Mouse (Mus musculus): ENCODE data around the gene 1700001J03Rik.
"Not testable (repeated sequence)": the region's sequence is repeated elsewhere in the genome, so short reads cannot be mapped to it uniquely, and the experiment has no call there.

Gene 1700001J03Rik

GRCm38 (mm10) chr5:146185204-146185603, at the start of gene 1700001J03Rik:
Gene 1700001J03Rik, minus strand, starts transcription at chr5:146185304.
- DNase-seq (ENCODE audit: low read depth), result not testable (repeated sequence)

- DNase-seq (ENCODE audit: low read depth), result no peak
Measured at GRCm38 (mm10) chr5:146234336-146234735, 49.2 kb upstream of the 1700001J03Rik start.

- DNase-seq (ENCODE audit: low read depth), result no peak
Measured at GRCm38 (mm10) chr5:146232816-146233215, 47.7 kb upstream of the 1700001J03Rik start.

GRCm38 (mm10) chr5:146232056-146232675, 47.1 kb upstream of the 1700001J03Rik start:
- DNase-seq (ENCODE audit: low read depth), result peak; percentile 24

- peak; percentile 28 for DNase-seq (ENCODE audit: low read depth)
Measured at GRCm38 (mm10) chr5:146231655-146231996, 46.5 kb upstream of the 1700001J03Rik start.

GRCm38 (mm10) chr5:146230864-146231654, 46.0 kb upstream of the 1700001J03Rik start, which contains the start of gene Cdk8:
Gene Cdk8, plus strand, starts transcription at chr5:146231230.
- peak; percentile 97 for DNase-seq (ENCODE audit: low read depth)

- DNase-seq (ENCODE audit: low read depth), result no peak
Measured at GRCm38 (mm10) chr5:146229869-146230650, 45.0 kb upstream of the 1700001J03Rik start.

GRCm38 (mm10) chr5:146227496-146227895, 42.4 kb upstream of the 1700001J03Rik start:
- no peak for DNase-seq (ENCODE audit: low read depth)

- no peak for DNase-seq (ENCODE audit: low read depth)
Measured at GRCm38 (mm10) chr5:146223786-146224185, 38.7 kb upstream of the 1700001J03Rik start.

- DNase-seq (ENCODE audit: low read depth), result no peak
Measured at GRCm38 (mm10) chr5:146221722-146222121, 36.6 kb upstream of the 1700001J03Rik start.

- DNase-seq (ENCODE audit: low read depth), result peak; percentile 98
Measured at GRCm38 (mm10) chr5:146220879-146221714, 36.0 kb upstream of the 1700001J03Rik start, which contains the start of gene Rnf6. Gene Rnf6, minus strand, starts transcription at chr5:146221555.

- no peak for DNase-seq (ENCODE audit: low read depth)
Measured at GRCm38 (mm10) chr5:146220501-146220878, 35.4 kb upstream of the 1700001J03Rik start.

GRCm38 (mm10) chr5:146205537-146205936, 20.4 kb upstream of the 1700001J03Rik start:
- no peak for DNase-seq (ENCODE audit: low read depth)

- peak; percentile 90 for DNase-seq (ENCODE audit: low read depth)
Measured at GRCm38 (mm10) chr5:146203921-146204320, 18.8 kb upstream of the 1700001J03Rik start.

- DNase-seq (ENCODE audit: low read depth), result peak; percentile 14
Measured at GRCm38 (mm10) chr5:146200580-146200979, 15.5 kb upstream of the 1700001J03Rik start.

GRCm38 (mm10) chr5:146199540-146199939, 14.4 kb upstream of the 1700001J03Rik start:
- DNase-seq (ENCODE audit: low read depth), result peak; percentile 83

GRCm38 (mm10) chr5:146199073-146199472, 14.0 kb upstream of the 1700001J03Rik start:
- DNase-seq (ENCODE audit: low read depth), result no peak

- DNase-seq (ENCODE audit: low read depth), result no peak
Measured at GRCm38 (mm10) chr5:146193360-146193759, 8.3 kb upstream of the 1700001J03Rik start.

- DNase-seq (ENCODE audit: low read depth), result no peak
Measured at GRCm38 (mm10) chr5:146190501-146191269, 5.6 kb upstream of the 1700001J03Rik start.

- no peak for DNase-seq (ENCODE audit: low read depth)
Measured at GRCm38 (mm10) chr5:146190093-146190492, 5.0 kb upstream of the 1700001J03Rik start.

GRCm38 (mm10) chr5:146188712-146189111, 3.6 kb upstream of the 1700001J03Rik start:
- DNase-seq (ENCODE audit: low read depth), result no peak
